Mouse (Mus musculus) hindbrain, embryonic 16.5 days (tissue): ENCODE results near the gene Tns1. TPM values are rescaled to one million over a fixed set of nuclear protein-coding genes. Genes with fewer than 3 reads are reported as not detected.

Experiments used
- ATAC-seq: fragments of 200-750 bp; cut with Nextera tagmentation; 2 replicates; pipeline ENCODE4 v1.8.0; 2017; ENCODE audit warnings: moderate TSS enrichment, moderate library complexity
- H3K27ac ChIP-seq: fragments of 300-500 bp; sonication (generic); 2 replicates; pipeline ENCODE4 v1.5.1; 2014; ENCODE audit warnings: low read depth, mild to moderate bottlenecking, control low read depth, low read length, moderate library complexity
- H3K27me3 ChIP-seq: fragments of 300-500 bp; sonication (generic); replicated peaks from 2 replicates; pipeline ENCODE4 v1.6.1; 2014; ENCODE audit warnings: low read length; ENCODE audit not compliant: control insufficient read depth, insufficient read depth
- H3K36me3 ChIP-seq: fragments of 300-500 bp; sonication (generic); 2 replicates; pipeline ENCODE4 v1.6.1; 2014; ENCODE audit warnings: mild to moderate bottlenecking, low read length, moderate library complexity, mixed read lengths; ENCODE audit not compliant: control insufficient read depth, insufficient read depth
- H3K4me1 ChIP-seq: fragments of 300-500 bp; sonication (generic); 2 replicates; pipeline ENCODE4 v1.6.1; 2014; ENCODE audit warnings: low read depth, low read length; ENCODE audit not compliant: control insufficient read depth, insufficient read depth
- H3K4me2 ChIP-seq: fragments of 300-500 bp; sonication (generic); 2 replicates; pipeline ENCODE4 v1.6.1; 2014; ENCODE audit warnings: mild to moderate bottlenecking, low read length, control low read depth, moderate library complexity
- H3K4me3 ChIP-seq: fragments of 300-500 bp; sonication (generic); 2 replicates; pipeline ENCODE4 v1.5.1; 2014; ENCODE audit warnings: mild to moderate bottlenecking, low read length, control low read depth, moderate library complexity
- H3K9ac ChIP-seq: fragments of 300-500 bp; sonication (generic); 2 replicates; pipeline ENCODE4 v1.6.1; 2014; ENCODE audit warnings: low read depth, mild to moderate bottlenecking, control low read depth, low read length, moderate library complexity
- H3K9me3 ChIP-seq: fragments of 300-500 bp; sonication (generic); 2 replicates; pipeline ENCODE4 v1.6.1; 2014; ENCODE audit warnings: mild to moderate bottlenecking, low read length, moderate library complexity; ENCODE audit not compliant: control insufficient read depth
- WGBS: fragments of 180-500 bp; shearing (Covaris S2); extraction: QIAGEN DNeasy Blood & Tissue Kit; methylation state at CpG from one replicate; pipeline ENCODE4 v1.1.7; 2014; 5-methylcytosine and 5-hydroxymethylcytosine counted together
- polyA plus RNA-seq: library from polyadenylated mRNA; unstranded; fragments of >200 nt; fragmentation: Nextera tagmentation; extraction: Ambion mirVana; gene quantifications from 2 replicates; pipeline ENCODE4 v1.2.1, GENCODE M21; 2015

Gene Tns1
- polyA plus RNA-seq, 1 experiment from 2014 or later, result 13.5 TPM

DNA sequence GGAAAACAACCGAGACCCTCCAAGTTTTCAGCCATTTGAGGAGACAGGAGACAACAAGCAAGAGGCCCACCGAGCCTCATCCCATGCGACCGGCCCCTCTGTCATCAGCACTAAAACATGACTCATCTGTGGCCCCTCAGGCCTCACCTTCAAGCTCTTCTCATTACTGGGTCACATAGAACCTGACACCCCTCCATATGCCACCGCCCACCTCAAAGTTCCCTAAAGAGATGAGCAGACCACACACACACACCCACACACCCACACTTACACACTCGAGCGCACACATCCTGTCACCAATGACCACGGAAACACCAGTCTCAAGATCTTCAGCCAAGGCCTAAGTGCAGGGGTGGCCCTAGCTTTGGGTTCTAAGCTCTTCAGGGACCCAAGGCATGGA lies 213.5 kb downstream of the Tns1 start:
- Histone ChIP-seq H3K4me3 (no peak overlapping the region), H3K27ac (no peak overlapping the region), H3K9me3 (no peaks in the 10 kb centered on the region), H3K4me2 (no peak overlapping the region), H3K4me1 (peaks cover 8% of the 10 kb centered on the region), H3K36me3 (no peaks in the 10 kb centered on the region), H3K27me3 (no peaks in the 10 kb centered on the region), H3K9ac (no peak overlapping the region)
- ATAC-seq, result no peak
- 80% methylated on average over 8 of the region's 8 CpGs for WGBS

DNA sequence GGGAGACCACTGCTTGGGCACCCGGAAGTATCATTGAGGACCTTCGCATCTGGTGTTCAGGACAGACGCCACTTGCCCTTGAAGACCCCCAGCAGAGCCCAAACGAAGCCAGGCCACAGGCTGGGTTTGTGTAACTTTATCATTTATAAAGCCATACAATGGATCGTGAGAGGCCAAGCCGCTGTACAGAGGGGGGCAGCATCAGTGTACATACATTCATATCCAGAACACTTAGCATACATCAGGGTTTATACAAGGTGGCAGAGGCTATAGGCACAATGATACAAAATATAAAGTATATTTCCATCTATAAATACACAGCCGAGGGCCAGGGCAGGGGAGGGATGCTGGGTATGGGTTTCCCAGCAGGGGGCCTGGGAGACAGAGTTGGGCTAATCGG lies 214.1 kb downstream of the Tns1 start:
- H3K4me1 ChIP-seq, result peaks cover 8% of the 10 kb centered on the region
- no peaks in the 10 kb centered on the region for H3K9me3 ChIP-seq
- H3K36me3 ChIP-seq, result no peaks in the 10 kb centered on the region
- no peak overlapping the region for H3K4me3 ChIP-seq
- no peak overlapping the region for H3K9ac ChIP-seq
- no peak overlapping the region for H3K27ac ChIP-seq
- H3K27me3 ChIP-seq, result no peaks in the 10 kb centered on the region
- WGBS, result 83% methylated on average over 8 of the region's 8 CpGs
- no peak overlapping the region for H3K4me2 ChIP-seq
- no peak for ATAC-seq

DNA sequence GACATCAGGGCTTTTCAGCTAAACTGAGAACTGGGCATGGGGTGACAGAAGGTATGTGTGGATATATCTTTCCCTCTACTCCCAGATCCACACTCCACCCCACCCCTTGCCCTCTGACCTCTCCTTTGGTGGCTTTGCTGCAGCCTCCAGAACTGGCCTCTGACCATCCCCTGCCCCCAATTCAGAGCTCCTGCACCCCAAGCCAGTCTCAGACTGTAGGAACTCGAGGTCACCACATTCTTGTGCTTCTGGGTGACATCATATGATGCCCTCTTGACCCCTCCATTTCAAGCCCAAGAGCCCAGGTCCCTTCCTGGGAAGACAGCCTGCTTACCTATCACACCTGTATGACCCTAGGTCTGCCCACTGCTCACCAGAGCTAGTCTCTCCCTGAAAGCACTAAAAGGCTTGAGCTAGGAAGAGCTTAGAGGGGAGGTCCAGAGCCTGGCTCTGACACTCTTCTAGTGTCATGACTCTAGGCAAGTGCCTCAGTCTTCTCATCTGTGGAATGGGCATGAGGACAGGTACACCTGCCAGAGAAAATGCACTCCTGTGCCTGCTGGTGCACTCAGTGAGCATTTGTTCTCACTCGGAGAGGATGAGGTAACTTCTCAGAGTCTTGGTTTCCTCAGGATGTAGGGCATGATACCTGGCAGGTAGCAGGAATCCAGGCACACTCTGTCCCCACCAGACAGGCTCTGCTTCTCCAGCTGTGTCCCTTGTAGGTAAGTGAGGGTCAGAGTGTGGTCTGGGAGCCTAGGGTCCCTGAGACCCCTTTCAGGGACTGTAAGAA lies 214.9 kb downstream of the Tns1 start:
- H3K27me3 ChIP-seq, result no peaks in the 10 kb centered on the region
- 76% methylated on average over 2 of the region's 2 CpGs for WGBS
- H3K4me1 ChIP-seq, result peaks cover 4% of the 10 kb centered on the region; the same call in 1 of the 2 replicates
- no peaks in the 10 kb centered on the region for H3K9me3 ChIP-seq
- H3K27ac ChIP-seq, result no peak overlapping the region
- no peaks in the 10 kb centered on the region for H3K36me3 ChIP-seq
- no peak overlapping the region for H3K4me2 ChIP-seq
- H3K9ac ChIP-seq, result no peak overlapping the region
- H3K4me3 ChIP-seq, result no peak overlapping the region
- no peak for ATAC-seq

DNA sequence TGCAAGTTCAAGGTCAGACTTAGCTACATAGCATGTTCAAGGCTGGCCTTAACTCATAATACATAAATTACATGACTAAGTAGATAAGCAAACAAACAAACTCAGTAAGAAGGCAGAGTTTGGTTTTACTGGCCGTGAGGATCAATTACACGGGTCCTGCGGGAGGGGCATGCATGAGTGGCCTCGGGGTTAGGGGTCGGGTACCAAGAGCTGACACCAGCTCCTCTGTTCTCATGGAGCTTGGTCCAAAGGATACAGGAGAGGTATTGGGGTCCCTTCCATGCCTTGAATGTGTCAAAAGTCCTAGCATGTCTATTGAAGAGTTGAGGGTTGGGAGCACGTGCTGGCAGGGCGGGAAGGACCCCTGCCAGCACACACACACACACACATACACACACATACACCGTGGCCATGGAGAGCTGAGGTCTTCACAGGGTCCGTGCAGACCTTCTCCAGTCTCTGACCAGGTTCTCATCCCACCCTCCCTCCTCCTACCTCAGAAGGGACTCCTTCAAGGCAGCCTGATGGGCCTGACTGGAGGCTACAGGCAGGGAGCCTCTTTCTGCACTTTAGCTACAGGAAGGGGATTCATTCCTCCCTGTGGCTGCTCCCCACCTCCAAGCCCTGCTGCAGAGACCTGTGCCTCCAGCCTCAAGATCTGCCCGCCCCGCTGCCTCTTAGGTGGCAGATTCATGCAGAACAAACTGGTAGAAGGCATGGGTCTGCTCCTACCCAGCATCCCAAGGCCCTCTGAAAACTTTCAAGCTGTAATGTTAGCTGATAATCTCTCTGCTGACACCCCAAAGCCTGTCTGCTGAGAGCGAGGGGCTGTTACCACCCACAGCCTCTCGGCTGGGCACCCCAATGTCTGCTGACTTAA lies 215.9 kb downstream of the Tns1 start:
- Histone ChIP-seq H3K9ac (no peak overlapping the region), H3K9me3 (no peaks in the 10 kb centered on the region), H3K4me2 (no peak overlapping the region)

DNA sequence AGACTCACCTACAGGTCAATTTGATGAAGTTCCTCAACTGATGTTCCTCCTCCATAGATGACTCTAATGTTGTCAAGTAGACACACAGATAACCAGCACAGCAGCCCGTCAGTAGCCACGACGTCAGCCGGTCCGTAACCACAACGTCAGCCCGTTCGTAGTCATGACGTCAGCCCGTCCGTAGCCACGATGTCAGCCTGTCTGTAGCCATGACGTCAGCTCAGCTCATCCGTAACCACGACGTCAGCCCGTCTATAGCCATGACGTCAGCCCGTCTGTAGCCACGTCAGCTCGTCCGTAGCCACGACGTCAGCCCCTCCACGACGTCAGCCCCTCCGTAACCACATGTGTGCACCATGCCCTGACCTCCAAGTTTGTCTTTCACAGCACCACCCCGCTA lies 217.1 kb downstream of the Tns1 start:
- 91% methylated on average over 28 of the region's 28 CpGs for WGBS
- H3K27me3 ChIP-seq, result no peaks in the 10 kb centered on the region
- ATAC-seq, result no peak
- H3K9ac ChIP-seq, result no peak overlapping the region
- H3K9me3 ChIP-seq, result no peaks in the 10 kb centered on the region
- H3K27ac ChIP-seq, result no peak overlapping the region
- H3K36me3 ChIP-seq, result no peaks in the 10 kb centered on the region
- H3K4me1 ChIP-seq, result peaks cover 3% of the 10 kb centered on the region; the same call in 1 of the 2 replicates
- H3K4me3 ChIP-seq, result no peak overlapping the region
- no peak overlapping the region for H3K4me2 ChIP-seq

More for the DNA sequence above, 215.9 kb downstream of the Tns1 start:
- Histone ChIP-seq H3K27me3 (no peaks in the 10 kb centered on the region), H3K4me3 (no peak overlapping the region), H3K4me1 (no peaks in the 10 kb centered on the region), H3K36me3 (no peaks in the 10 kb centered on the region), H3K27ac (no peak overlapping the region)
- no peak for ATAC-seq
- 72% methylated on average over 13 of the region's 13 CpGs for WGBS

DNA sequence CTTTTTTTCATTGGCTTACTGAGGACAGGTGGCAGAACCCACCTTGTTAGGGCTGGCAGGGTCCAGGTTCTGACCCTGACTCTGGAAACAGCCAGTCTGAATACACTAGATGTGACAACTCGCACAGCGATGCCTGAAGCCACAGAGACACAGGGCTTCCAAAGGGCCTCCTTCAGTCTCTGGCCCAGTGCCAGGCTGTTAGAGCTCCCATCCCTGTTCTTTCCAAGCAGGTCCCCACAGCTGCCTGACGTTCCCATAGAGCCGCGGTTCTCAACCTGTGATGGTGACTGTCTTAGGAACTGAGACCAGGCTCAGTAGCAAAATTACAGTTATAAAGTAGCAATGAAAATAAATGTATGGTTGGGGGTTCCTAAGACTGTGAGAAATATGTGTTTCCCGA lies 217.9 kb downstream of the Tns1 start:
- no peak for ATAC-seq
- H3K27ac ChIP-seq, result no peak overlapping the region
- no peaks in the 10 kb centered on the region for H3K36me3 ChIP-seq
- no peak overlapping the region for H3K4me3 ChIP-seq
- 48% methylated on average over 6 of the region's 6 CpGs for WGBS
- no peak overlapping the region for H3K4me2 ChIP-seq
- no peak overlapping the region for H3K9ac ChIP-seq
- H3K4me1 ChIP-seq, result peaks cover 5% of the 10 kb centered on the region; the same call in 1 of the 2 replicates
- no peaks in the 10 kb centered on the region for H3K9me3 ChIP-seq
- no peaks in the 10 kb centered on the region for H3K27me3 ChIP-seq

DNA sequence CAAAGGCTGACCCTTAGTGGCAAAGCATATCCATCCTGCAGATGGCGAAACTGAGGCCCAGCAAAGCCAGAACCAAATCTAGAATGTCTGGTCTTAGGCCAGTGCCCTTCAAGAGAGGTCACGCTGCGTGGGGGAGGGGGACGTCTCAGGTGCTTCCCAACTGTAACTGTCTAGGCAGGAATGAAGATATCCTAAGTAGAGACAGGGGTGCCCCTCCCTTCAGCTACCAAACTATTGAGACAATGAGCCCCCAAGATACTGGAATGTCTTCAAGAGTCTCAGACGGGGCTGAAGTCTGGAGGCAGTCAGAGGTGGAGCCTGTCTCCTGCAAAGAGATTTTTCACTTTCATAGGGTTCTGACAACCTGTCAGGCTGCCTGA lies 218.4 kb downstream of the Tns1 start:
- Histone ChIP-seq H3K9me3 (no peaks in the 10 kb centered on the region), H3K4me3 (no peak overlapping the region), H3K36me3 (no peaks in the 10 kb centered on the region), H3K9ac (no peak overlapping the region), H3K4me2 (no peak overlapping the region), H3K27ac (no peak overlapping the region), H3K4me1 (peaks cover 5% of the 10 kb centered on the region; the same call in 1 of the 2 replicates), H3K27me3 (no peaks in the 10 kb centered on the region)
- WGBS, result 74% methylated on average over 5 of the region's 5 CpGs
- no peak for ATAC-seq

DNA sequence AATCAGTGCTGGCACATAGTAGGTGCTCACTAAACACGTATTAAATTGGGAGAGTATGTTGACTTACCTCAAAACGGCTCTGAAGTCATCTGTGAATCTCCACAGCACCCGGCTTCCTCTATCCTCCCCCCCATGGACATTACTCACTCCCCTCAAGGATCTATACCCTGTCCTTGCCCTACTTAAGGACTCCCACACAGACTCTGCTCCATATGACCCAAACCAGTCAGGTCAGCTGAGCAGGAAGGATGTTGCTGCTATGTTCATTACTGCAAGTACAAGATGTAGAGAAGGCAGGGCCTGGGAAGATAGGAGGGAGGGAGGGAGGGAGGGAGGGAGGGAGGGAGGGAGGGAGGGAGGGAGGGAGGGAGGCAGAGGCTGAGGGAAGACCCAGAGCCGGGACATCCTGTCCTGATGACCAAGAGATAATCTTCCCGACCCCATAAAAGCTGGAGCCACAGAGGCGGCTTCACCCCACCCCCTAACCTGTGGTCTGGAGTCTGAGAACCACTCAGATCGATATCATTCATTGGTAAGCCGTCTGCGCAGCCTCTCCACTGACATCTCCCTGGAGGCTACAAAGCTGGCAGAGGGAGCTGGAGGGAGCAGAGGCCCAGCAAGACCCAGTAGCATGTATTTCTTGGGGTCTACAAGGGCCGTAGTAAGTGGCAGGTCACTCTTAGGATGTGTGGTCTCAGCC lies 219.0 kb downstream of the Tns1 start:
- Histone ChIP-seq H3K36me3 (no peaks in the 10 kb centered on the region), H3K9me3 (no peaks in the 10 kb centered on the region), H3K4me3 (no peak overlapping the region), H3K27ac (no peak overlapping the region), H3K4me2 (no peak overlapping the region), H3K4me1 (peaks cover 5% of the 10 kb centered on the region; the same call in 1 of the 2 replicates), H3K9ac (no peak overlapping the region), H3K27me3 (no peaks in the 10 kb centered on the region)
- WGBS, result 79% methylated on average over 9 of the region's 10 CpGs
- no peak for ATAC-seq

DNA sequence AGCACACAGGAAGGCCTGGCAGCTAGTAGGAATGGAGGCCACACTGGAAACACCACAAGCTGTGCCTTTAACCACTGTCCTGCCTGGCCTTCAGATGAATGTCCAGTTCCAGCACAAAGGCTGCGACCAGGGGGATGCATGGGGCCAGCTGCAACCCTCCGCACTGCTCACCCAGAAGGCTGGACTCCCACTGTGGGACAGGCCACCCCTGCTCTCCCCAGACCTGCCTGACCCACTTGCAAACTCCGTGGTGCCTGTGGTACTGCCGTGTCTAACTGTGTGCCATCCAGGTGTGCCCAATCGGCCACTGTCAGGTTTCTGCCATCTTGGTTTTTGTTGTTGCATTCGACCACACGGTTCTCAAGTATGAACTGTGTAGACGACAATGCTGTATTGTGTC lies 219.6 kb downstream of the Tns1 start:
- Histone ChIP-seq H3K4me3 (no peak overlapping the region), H3K36me3 (no peaks in the 10 kb centered on the region), H3K27ac (no peak overlapping the region), H3K4me2 (no peak overlapping the region), H3K9me3 (no peaks in the 10 kb centered on the region), H3K4me1 (peaks cover 5% of the 10 kb centered on the region; the same call in 1 of the 2 replicates), H3K9ac (no peak overlapping the region), H3K27me3 (no peaks in the 10 kb centered on the region)
- ATAC-seq, result no peak
- 86% methylated on average over 8 of the region's 8 CpGs for WGBS
